Mouse (Mus musculus) cerebellum, postnatal 10 days (tissue): ENCODE results near the gene Fbxl15.

Source experiments
- DNase-seq, 2 experiments: peaks; one replicate each; pipeline ENCODE4 v3.0.0; 2021; ENCODE audit warnings: mixed read lengths in 2 of 2

Gene Fbxl15

DNA sequence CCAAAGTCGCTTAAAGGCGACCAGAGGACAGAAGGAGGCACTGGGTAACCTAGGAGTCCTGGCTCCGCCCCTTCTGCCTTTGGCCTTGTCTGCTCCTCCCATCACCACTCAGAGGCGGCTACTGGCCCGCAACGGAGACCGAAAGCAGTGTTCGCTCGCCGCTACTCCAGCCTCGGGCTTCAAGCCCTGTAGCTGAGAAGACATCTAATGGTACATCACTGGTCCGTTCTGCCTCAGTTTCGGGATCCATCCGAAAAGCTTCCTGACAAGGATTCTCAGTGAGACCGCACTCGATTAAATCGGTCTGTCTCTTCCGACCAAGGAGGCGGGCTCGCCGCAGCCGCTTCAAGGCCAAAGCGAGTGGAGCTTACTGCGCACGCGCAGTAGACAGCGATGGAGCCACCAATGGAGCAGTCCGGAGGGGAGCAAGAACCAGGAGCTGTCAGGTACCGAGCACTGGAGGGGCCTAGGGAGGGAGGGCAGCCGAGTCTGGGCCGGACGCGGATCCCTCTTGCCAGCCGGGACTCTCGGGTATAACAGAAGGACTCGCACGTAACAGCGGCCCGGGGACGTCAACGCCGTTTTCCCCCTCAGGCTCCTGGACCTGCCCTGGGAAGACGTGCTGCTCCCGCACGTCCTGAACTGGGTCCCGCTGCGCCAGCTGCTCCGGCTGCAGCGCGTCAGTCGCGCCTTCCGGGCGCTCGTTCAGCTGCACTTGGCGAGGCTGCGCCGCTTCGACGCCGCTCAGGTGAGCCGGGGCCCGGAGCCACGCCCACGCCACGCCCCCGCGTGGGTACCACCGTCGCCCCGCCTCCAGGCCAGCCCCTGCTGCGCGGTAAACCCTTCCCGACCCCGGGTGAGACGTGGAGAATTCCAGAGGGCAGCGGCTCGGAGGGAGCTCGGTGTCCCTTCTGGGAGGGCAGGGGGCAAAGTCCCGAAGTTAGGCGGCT, at the start of gene Fbxl15:
Gene Fbxl15 (plus strand): TSS at position 104 of the 950 bp plus-strand sequence.
- peak; percentile 96 for DNase-seq

DNA sequence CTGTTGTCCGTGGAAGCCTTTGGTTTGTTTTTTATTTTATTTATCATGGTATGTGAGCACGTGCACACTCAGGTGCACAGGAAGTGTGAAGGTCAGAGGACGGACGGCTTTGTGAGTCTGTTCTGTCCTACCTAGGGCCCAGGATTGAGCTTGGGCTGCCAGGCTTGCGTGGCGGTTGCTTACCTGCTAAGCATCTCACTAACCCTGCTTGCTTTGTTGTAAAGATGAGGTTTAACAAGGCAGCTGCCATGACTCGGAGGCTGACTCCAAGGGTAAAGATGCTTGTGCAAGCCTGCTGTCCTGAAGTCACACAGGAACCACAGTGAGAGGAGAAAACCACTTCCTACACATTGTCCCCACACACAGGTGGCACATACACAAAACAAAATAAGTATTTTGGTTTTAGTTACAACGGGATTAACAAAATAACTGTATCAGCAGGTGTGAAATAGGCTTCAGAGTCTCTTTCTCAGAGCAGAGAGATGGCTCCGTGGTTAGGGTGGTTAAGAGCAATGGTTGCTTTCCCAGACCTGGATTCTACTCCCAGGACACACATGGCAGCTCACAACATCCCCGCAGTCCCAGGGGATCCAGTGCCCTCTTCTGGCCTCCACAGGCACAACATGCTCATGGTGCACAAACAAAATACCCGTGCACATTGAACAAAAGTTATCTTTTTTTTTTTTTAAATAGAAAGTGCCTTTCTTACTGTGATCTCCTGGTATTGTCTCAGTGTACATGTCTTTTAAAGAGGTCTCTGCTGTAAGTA, 45.7 kb upstream of the Fbxl15 start:
- peak in 1 of 2 experiments; percentile 15 for DNase-seq

DNA sequence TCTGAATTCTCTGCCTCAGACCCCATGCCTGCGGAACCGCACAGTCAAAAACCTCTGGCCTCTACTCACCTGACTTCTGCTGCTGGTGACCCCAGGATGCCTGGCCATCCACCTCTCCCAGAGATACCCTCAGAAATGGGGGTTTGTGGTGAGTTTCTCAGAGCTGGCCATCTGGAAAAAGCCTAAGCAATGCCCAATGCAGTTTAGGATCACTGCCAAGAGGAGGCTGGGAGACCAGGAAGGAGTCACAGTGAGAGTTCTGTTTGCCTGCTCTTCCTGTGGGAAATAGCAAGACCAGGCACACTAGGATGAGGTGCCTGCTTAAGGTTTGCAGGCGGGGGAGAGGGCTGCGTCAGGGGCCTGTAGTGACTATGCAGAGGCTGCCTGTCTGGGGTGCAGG, 43.3 kb upstream of the Fbxl15 start:
- peak; percentile 38 to 42 for DNase-seq

DNA sequence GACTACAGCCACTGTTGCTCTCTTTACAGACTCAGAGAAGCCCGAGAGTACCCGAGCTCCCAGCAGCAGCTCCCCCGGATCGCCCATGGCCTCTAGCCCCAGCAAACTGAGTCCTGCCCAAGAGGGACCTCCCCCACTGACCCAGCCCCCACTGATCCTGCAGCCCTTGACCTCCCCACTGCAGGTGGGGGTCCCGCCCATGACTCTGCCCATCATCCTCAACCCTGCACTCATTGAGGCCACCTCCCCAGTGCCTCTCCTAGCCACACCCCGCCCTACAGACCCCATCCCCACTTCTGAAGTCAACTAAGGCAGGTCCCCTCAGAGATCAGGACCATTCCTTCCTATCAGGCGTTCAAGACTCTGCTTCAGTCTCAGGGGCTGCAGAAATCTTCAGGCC, 42.4 kb upstream of the Fbxl15 start:
- peak in 1 of 2 experiments; percentile 15 for DNase-seq

DNA sequence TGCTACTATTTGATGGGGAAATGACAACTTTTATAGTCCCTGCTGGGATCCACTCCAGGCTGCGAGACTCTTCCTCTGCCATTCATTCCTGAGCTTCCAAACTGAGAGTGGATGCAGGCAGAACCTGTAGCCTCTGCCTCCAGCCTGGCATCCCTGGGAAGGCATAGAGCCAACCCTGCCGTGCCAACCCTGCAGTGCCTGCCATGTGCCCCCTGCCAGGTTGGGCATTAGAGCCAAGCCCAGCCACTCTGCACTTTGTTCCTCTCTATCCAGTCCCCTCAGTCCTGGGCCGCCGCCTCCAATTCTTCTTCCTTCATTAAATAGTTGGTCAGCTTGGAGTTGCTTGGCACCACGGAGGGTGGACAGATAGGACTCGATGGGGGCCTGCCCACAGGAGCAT, 41.9 kb upstream of the Fbxl15 start:
- DNase-seq: peak; percentile 88 to 92

DNA sequence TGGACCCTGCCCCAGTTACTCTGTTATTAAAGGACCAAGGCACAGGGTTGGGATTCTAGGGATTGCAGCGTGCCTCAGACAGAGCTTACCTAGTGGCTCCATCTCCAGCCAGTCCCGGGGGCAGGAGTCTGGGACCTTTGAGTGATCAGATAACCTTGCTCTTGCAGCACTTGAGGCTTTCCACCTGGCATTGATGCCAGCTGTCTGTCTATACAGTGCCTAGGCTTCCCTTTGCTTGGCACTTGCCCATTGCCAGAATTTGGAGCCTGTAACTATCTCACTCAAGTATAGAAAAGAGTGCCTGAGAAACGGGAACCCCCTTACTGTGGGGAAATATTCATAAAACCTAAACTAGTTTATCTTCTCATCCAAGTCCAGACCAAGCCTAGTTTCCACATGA, 41.1 kb upstream of the Fbxl15 start:
- DNase-seq: peak in 1 of 2 experiments; percentile 9

DNA sequence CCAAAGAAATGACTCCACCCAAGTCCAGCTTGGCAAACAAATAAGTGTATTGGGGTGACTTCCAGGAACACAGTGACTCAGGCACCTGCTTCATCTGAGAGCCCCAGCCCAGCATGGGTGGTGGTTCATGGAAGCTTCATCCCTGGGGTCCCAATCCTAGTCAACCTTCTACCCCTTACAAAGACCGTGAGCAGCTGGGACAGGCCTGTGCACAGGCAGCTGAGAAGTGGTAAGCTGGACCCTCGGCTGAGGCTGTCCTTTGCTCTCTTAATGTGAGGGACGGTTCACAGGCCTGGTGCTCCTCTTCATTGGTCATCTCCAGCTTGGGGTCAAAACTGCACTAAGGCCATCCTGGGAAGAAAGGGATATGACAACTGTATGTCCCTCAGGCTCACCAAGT, 40.4 kb upstream of the Fbxl15 start:
- DNase-seq: no peak

DNA sequence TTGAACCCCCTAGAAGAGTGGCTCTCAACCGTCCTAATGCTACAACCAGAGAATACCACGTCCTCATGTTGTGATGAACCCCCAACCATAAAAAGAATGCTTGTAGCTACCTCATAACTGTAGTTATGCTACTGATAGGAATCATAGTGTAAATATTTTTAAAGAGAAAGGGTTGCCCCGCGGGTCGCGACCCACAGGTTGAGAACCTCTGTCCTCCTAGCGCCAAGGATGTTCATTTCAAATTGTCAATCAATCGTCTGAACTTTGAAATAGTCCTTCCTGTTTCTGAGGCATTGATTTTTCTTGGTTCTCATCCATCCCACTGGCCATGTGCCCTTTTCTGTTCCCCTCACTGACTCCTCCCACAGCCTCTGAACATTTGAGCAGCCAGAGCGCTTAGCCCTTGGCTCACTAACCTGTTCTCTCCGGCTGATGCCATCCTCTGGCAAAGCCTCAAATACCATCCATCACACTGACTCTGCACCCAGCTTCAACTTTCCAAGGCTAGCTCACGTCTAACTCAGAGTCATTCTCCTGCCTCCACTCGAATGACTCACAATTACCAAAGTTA, 37.4 kb upstream of the Fbxl15 start:
- peak; percentile 50 to 51 for DNase-seq

DNA sequence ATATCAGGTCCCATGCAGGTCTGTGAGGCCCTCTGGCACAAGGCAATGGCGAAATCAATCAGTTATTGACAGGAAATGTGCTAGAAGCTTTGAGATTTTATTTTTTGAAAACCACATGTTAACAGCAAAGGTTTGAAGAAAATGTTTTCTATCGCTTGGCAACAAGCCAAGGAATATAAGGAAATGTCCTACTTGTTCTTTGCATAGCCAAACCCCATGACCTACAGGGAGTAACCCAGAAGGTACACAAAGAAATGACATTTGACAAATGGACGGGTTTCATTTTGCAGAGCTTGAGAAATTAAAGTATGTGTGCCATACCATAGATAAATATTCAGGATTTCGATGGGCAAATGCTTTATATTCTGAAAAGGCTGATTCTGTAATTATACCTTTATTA, 31.0 kb upstream of the Fbxl15 start:
- no peak for DNase-seq

DNA sequence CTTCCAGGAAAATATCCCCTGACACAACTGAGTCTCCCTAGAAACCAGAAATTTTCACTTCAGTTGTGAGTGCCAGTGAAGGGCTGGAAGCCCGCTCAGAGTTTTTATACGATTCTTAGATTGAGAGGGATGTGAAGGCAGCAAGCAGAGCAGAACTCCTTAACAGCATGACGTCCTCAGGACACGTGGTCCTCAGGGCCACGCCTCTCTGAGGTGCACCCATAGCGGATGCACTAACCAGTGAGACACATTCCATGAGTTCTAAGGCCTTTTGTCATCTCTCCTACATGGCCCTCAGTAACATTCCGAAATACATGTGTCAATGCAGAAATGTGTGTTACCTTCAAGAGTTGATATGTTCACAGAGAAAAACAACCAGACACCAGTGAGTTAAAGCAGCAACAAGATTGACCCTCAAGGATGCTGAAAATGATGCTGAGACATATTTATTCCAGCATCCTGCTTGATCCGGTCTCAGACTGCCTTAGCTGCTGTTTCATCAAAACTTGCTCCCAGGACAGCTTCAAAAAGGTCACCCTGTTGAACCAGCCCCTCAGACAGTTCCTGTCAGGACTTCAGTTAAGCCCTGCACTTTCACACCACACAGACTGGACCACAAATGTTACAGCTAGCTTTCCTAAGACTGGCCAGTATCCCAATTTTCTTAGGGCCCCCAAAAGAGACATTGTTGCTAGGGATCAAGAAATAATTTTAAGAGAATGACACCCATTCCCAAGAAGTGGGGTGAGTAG, 27.5 kb upstream of the Fbxl15 start:
- DNase-seq: no peak

DNA sequence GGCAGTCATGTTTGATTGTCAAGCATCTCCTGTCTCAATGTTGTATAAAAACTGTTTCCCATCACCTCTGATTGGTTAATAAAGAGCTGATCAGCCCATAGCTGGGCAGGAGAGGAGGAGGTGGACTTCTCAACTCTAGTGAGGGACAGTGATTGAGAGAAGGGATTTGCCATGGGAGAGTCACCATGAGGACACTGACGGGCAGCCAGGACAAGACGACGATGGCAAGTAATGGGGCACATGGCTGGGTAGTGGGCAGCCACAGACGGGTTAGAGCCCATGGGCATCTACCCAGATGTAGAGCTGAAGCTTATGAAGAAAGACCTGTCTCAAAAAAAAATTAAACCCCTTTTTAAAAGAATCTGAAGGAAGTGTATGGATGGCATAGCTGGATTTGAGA, 25.4 kb upstream of the Fbxl15 start:
- DNase-seq: no peak

DNA sequence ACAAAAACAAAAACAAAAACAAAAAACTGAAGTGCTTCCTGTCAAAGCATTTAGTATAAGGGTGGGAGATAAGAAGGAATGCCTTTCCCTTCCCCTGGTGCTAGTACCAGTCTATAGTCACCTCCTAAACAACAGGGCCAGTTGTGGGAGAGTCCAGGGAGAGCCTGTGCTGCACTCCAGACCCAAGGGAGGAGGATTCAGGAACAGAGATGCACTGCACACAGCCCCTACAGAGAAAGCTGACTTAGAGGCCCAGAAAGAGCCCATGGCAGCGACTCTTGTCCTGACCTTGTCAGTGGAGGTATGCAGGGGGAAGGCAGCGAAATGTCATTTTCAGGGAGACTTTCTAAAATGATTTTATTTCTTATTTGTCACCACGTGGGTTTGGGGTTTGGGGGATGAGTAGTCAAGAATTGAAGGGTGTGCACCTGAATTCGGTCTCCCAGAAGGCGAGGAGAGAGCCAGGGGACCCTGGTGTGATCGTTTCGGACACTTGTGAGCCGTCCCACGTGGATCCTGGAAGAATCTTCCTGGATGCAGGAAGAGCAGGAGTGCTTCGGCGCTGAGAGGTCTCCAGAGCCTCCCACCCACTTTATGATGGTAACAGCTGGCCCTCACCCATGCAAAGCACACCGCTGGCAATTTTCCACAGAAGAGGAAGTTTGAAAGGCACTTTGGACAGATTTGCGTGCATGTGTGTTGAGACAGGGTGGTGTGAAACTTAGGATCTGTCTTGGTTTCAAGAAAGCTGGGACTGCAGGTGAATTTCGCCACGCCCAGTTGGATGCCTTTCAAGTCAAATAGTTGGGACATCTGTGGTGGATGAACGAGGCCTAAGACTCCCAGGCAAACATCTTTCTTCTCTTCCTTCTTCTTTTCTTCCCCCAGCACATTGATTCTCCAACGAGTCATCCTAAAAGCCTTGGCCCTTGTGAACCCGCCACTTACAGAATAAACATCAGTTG, 24.5 kb upstream of the Fbxl15 start:
- no peak for DNase-seq

DNA sequence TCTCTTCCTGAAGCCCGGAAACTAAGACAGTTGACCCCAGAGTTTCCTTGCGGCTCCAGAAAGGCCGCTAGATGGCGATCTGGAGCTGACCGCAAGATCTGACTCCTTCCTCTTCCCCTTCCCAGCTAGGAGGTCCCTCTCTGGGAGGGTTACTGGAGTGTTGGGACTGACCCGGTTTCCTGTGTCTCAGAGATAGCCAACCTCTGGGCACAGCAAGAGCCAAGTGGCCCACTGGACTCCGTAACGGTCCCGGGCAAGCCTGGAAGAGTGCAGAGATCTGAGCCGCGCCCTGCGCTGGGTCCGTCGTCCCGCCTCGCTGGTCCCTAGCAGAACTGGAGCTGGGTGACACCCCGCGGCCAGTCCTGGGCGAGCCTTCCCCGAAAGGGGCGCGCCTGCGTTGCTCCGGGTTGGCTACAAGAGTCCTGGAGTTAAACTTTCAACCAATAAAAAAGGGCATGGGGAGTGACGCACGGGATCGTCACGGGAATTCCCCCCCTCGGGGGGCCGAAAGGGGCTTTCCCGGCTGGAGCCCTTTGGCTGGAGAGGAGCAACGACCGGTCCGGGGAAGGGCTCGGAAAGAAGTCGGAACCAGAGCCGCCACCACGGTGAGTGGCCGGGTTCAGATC, 23.7 kb upstream of the Fbxl15 start, which contains the start of gene Nfkb2:
Gene Nfkb2 (plus strand): TSS at position 105 of the 626 bp plus-strand sequence.
- peak; percentile 89 to 91 for DNase-seq

DNA sequence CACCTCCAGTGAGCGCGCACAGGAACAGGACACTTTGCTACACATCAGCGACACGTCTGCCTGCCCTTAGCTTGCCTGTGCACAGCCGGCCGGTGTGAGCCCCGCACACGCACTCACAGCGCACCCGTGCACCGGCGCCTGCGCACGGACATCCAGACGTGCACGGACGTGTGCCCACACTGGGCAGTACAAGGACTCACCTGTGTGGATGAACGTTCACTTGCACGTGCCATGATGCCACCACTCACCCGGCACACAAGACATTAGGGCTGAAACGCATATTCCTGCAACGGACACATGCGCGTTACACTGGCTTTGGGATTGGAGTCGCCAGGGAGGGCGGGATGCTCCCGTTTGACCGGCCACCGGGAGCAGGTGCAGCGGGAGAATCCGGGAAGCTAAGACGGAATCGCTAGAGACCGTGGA, 23.1 kb upstream of the Fbxl15 start:
- peak in 1 of 2 experiments; percentile 33 for DNase-seq

DNA sequence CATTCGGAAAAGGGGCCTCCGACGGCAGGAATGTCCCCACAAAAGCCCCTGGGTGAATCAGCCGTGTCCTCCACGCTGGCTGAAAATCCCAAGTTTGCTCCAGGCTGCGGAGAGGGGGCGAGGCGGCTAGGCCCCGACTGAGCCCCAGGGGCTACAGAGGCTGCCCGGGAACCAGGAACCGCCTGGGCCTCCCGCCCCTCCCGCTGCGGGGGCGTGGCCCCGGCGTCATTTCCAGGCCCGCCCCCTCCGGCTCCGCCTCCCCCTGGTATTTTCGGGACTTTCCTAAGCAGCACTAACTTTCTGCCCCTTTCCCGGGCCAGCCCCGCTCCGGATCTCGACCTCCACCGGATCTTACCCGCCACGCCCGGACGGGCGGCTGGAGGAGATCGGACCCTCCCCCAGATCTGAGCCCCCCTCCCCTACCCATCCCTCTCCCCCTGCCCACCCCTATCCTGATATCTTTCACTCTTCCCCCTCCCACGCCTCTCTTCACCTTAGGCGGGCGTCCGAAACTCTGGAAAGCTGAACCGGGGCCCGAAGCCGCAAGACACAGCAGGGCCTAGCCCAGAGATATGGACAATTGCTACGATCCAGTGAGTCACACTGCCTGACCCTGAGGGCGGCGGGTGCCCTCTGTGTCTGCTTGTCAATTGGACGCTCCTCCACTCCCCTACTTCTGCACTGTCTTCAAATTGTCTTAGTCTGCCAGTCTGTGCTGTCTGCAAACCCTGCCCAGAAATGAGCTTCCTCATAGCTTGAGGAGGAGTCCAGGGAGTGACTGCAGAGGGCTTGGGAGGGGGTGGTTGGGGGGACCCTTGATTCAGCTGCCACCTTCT, 22.3 kb upstream of the Fbxl15 start:
- peak; percentile 67 to 79 for DNase-seq

DNA sequence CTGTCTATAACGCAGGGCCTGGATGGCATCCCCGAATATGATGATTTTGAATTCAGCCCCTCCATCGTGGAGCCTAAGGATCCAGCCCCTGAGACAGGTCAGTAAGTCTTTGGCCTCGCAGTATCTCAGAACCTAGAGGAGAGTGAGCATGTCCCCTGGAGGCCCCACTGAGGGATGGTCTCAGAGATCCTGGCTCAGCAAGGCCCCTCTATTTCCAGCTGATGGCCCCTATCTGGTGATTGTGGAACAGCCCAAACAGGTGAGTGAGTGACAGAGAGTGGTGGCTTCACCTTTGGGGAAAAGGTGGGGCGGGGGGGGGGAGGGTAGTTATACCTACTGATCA, 21.7 kb upstream of the Fbxl15 start:
- DNase-seq: no peak

DNA sequence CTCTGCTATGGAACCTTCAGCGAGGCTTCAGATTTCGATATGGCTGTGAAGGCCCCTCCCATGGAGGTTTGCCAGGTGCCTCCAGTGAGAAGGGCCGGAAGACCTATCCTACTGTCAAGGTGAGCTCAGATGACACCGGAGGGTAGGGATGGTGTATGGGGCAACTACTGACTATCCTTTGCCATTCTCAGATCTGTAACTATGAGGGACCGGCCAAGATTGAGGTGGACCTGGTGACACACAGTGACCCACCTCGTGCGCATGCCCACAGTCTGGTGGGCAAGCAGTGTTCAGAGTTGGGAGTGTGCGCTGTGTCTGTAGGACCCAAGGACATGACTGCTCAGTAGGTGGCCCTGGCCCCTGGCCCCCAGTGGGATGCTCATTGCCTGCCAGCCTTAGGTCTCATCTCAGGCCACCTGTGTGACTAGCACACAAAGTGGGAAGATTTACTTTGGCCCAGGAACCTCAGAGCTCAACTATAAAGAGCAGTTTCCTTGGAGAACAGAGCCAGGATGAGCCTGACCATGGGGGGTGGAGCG, 21.2 kb upstream of the Fbxl15 start:
- no peak for DNase-seq

DNA sequence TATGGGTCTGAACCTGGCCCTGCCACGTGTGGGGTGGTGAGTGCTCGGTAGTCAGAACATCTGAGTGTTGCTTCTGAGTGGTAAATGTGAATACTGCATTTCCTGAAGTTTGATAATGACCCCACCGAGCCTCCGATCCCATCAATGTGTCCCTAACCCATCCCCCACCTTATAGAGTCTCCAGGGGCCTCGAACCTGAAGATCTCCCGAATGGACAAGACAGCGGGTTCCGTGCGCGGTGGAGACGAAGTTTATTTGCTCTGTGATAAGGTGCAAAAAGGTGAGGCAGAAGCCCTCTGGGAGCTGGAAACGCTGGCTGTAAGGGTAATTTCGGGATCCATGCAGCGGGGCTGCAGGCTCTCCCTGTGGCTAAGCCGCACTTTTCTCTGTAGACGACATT, 20.2 kb upstream of the Fbxl15 start:
- peak in 1 of 2 experiments; percentile 20 for DNase-seq

DNA sequence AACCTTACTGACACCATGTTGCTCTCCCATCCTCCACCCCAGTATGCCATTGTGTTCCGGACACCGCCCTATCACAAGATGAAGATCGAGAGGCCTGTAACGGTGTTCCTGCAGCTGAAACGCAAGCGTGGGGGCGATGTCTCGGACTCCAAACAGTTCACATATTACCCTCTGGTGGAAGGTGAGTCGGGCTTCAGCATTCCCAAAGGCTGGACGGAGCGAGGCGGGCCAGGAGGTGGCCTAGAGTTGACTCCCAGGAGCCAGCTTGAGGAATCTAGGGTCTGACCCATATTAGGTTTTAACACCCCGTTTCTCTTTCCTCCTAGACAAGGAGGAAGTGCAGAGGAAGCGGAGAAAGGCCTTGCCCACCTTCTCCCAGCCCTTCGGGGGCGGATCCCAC, 19.7 kb upstream of the Fbxl15 start:
- peak in 1 of 2 experiments; percentile 8 for DNase-seq
